Mouse (Mus musculus) forebrain, embryonic 15.5 days (tissue): ENCODE measurements around the gene Myh1. TPM values are rescaled to one million over a fixed set of nuclear protein-coding genes. Genes with fewer than 3 reads are reported as not detected.

Source experiments
- ATAC-seq: fragments of 200-750 bp; cut with Nextera tagmentation; replicated peaks from 2 replicates; pipeline ENCODE4 v1.8.0; 2017; ENCODE audit warnings: mild to moderate bottlenecking, moderate TSS enrichment, moderate library complexity
- H3K27ac ChIP-seq: fragments of 300-500 bp; sonication (generic); replicated peaks from 2 replicates; pipeline ENCODE4 v1.5.1; 2015; ENCODE audit warnings: mild to moderate bottlenecking, inconsistent platforms
- H3K27me3 ChIP-seq: fragments of 300-500 bp; sonication (generic); 2 replicates; pipeline ENCODE4 v1.6.1; 2015; ENCODE audit warnings: inconsistent platforms
- H3K36me3 ChIP-seq: fragments of 300-500 bp; sonication (generic); 2 replicates; pipeline ENCODE4 v1.6.1; 2015; ENCODE audit warnings: mild to moderate bottlenecking, inconsistent platforms
- H3K4me1 ChIP-seq: fragments of 300-500 bp; sonication (generic); 2 replicates; pipeline ENCODE4 v1.6.1; 2015; ENCODE audit warnings: inconsistent platforms
- H3K4me2 ChIP-seq: fragments of 300-500 bp; sonication (generic); replicated peaks from 2 replicates; pipeline ENCODE4 v1.6.1; 2015; ENCODE audit warnings: mild to moderate bottlenecking, inconsistent platforms
- H3K4me3 ChIP-seq: fragments of 300-500 bp; sonication (generic); 2 replicates; pipeline ENCODE4 v1.5.1; 2015; ENCODE audit warnings: mild to moderate bottlenecking, inconsistent platforms
- H3K9ac ChIP-seq: fragments of 300-500 bp; sonication (generic); replicated peaks from 2 replicates; pipeline ENCODE4 v1.6.1; 2015; ENCODE audit warnings: mild to moderate bottlenecking, inconsistent platforms
- H3K9me3 ChIP-seq: fragments of 300-500 bp; sonication (generic); 2 replicates; pipeline ENCODE4 v1.6.1; 2016; ENCODE audit warnings: inconsistent platforms
- WGBS: fragments of 180-500 bp; shearing (Covaris S2); methylation state at CpG from one replicate; pipeline ENCODE4 v1.1.7; 2015; ENCODE audit warnings: mixed read lengths; 5-methylcytosine and 5-hydroxymethylcytosine counted together
- polyA plus RNA-seq: library from polyadenylated mRNA; unstranded; fragments of >200 nt; fragmentation: Nextera tagmentation; extraction: Ambion mirVana; gene quantifications from 2 replicates; pipeline ENCODE4 v1.2.1, GENCODE M21; 2015

Myh1 gene
- polyA plus RNA-seq: 0.08 TPM in 2 replicates

GRCm38 (mm10) chr11:67199752-67200151 is at the start of gene Myh1:
Myh1 (plus strand) TSS chr11:67200052.
- no peaks in the 10 kb centered on the region for H3K36me3 ChIP-seq
- H3K9ac ChIP-seq: no peak within 1 kb of the TSS
- no peak within 1 kb of the TSS for H3K4me3 ChIP-seq
- H3K4me1 ChIP-seq: peaks cover 6% of the 10 kb centered on the region; the same call in 1 of the 2 replicates
- 72% methylated on average over 4 of the region's 4 CpGs for WGBS
- H3K4me2 ChIP-seq: no peak within 1 kb of the TSS
- no peak within 1 kb of the TSS for H3K27ac ChIP-seq
- no peaks in the 10 kb centered on the region for H3K27me3 ChIP-seq
- ATAC-seq: no peak
- H3K9me3 ChIP-seq: no peaks in the 10 kb centered on the region

- H3K4me1 ChIP-seq: no peaks in the 10 kb centered on the region
- H3K36me3 ChIP-seq: no peaks in the 10 kb centered on the region
- 73% methylated on average over 2 of the region's 2 CpGs for WGBS
- H3K9ac ChIP-seq: no peak overlapping the region
- no peak for ATAC-seq
- H3K9me3 ChIP-seq: no peaks in the 10 kb centered on the region
- H3K27ac ChIP-seq: no peak overlapping the region
- no peaks in the 10 kb centered on the region for H3K27me3 ChIP-seq
- no peak overlapping the region for H3K4me2 ChIP-seq
- no peak overlapping the region for H3K4me3 ChIP-seq
Measured at GRCm38 (mm10) chr11:67150237-67150636, 49.6 kb upstream of the Myh1 start.

- Histone ChIP-seq H3K4me2 (no peak overlapping the region), H3K4me3 (no peak overlapping the region), H3K27me3 (no peaks in the 10 kb centered on the region), H3K4me1 (no peaks in the 10 kb centered on the region), H3K27ac (no peak overlapping the region), H3K9me3 (no peaks in the 10 kb centered on the region), H3K36me3 (no peaks in the 10 kb centered on the region), H3K9ac (no peak overlapping the region)
- 65% methylated on average over 3 of the region's 3 CpGs for WGBS
- ATAC-seq: no peak
Measured at GRCm38 (mm10) chr11:67151159-67151558, 48.7 kb upstream of the Myh1 start.

- ATAC-seq: no peak
- no peaks in the 10 kb centered on the region for H3K36me3 ChIP-seq
Measured at GRCm38 (mm10) chr11:67151651-67152630, 47.9 kb upstream of the Myh1 start.

GRCm38 (mm10) chr11:67153123-67153522 is 46.7 kb upstream of the Myh1 start:
- Histone ChIP-seq H3K4me2 (no peak overlapping the region), H3K9me3 (no peaks in the 10 kb centered on the region), H3K4me1 (no peaks in the 10 kb centered on the region), H3K4me3 (no peak overlapping the region), H3K9ac (no peak overlapping the region), H3K27ac (no peak overlapping the region), H3K27me3 (no peaks in the 10 kb centered on the region), H3K36me3 (no peaks in the 10 kb centered on the region)
- WGBS: 0% methylated on average over 1 of the region's 1 CpGs
- ATAC-seq: peak; percentile 66; the same call in 1 of the 2 replicates

More at GRCm38 (mm10) chr11:67151651-67152630, 47.9 kb upstream of the Myh1 start:
- H3K4me3 ChIP-seq: no peak overlapping the region
- H3K4me1 ChIP-seq: no peaks in the 10 kb centered on the region
- WGBS: 53% methylated on average over 16 of the region's 16 CpGs
- no peak overlapping the region for H3K4me2 ChIP-seq
- H3K9ac ChIP-seq: no peak overlapping the region
- H3K27me3 ChIP-seq: no peaks in the 10 kb centered on the region
- no peak overlapping the region for H3K27ac ChIP-seq
- H3K9me3 ChIP-seq: no peaks in the 10 kb centered on the region

GRCm38 (mm10) chr11:67153843-67154242 is 46.0 kb upstream of the Myh1 start:
- WGBS: 62% methylated on average over 1 of the region's 1 CpGs
- H3K27ac ChIP-seq: no peak overlapping the region

GRCm38 (mm10) chr11:67155650-67156049 is 44.2 kb upstream of the Myh1 start:
- H3K4me2 ChIP-seq: no peak overlapping the region
- H3K4me3 ChIP-seq: no peak overlapping the region
- H3K9me3 ChIP-seq: no peaks in the 10 kb centered on the region
- no peak overlapping the region for H3K27ac ChIP-seq
- no peak overlapping the region for H3K9ac ChIP-seq
- H3K27me3 ChIP-seq: no peaks in the 10 kb centered on the region
- no peaks in the 10 kb centered on the region for H3K36me3 ChIP-seq
- no peak for ATAC-seq
- 90% methylated on average over 2 of the region's 2 CpGs for WGBS
- H3K4me1 ChIP-seq: no peaks in the 10 kb centered on the region

More at GRCm38 (mm10) chr11:67153843-67154242, 46.0 kb upstream of the Myh1 start:
- H3K9ac ChIP-seq: no peak overlapping the region
- no peaks in the 10 kb centered on the region for H3K27me3 ChIP-seq
- H3K4me2 ChIP-seq: no peak overlapping the region
- no peak for ATAC-seq
- no peaks in the 10 kb centered on the region for H3K4me1 ChIP-seq
- no peak overlapping the region for H3K4me3 ChIP-seq
- H3K36me3 ChIP-seq: no peaks in the 10 kb centered on the region
- no peaks in the 10 kb centered on the region for H3K9me3 ChIP-seq

GRCm38 (mm10) chr11:67160131-67160530 is 39.7 kb upstream of the Myh1 start:
- Histone ChIP-seq H3K4me1 (no peaks in the 10 kb centered on the region), H3K27me3 (no peaks in the 10 kb centered on the region), H3K9ac (no peak overlapping the region), H3K4me2 (no peak overlapping the region), H3K9me3 (no peaks in the 10 kb centered on the region), H3K4me3 (no peak overlapping the region), H3K27ac (no peak overlapping the region), H3K36me3 (no peaks in the 10 kb centered on the region)
- ATAC-seq: no peak
- WGBS: 84% methylated on average over 3 of the region's 3 CpGs

- WGBS: 76% methylated on average over 4 of the region's 4 CpGs
- H3K27ac ChIP-seq: no peak overlapping the region
- no peaks in the 10 kb centered on the region for H3K27me3 ChIP-seq
- no peak overlapping the region for H3K4me3 ChIP-seq
- H3K4me1 ChIP-seq: no peaks in the 10 kb centered on the region
- H3K4me2 ChIP-seq: no peak overlapping the region
- H3K36me3 ChIP-seq: no peaks in the 10 kb centered on the region
- H3K9ac ChIP-seq: no peak overlapping the region
- no peak for ATAC-seq
- H3K9me3 ChIP-seq: no peaks in the 10 kb centered on the region
Measured at GRCm38 (mm10) chr11:67163701-67164100, 36.2 kb upstream of the Myh1 start.

GRCm38 (mm10) chr11:67164851-67165250 is 35.0 kb upstream of the Myh1 start:
- no peaks in the 10 kb centered on the region for H3K9me3 ChIP-seq
- no peak overlapping the region for H3K27ac ChIP-seq
- no peak overlapping the region for H3K4me3 ChIP-seq
- WGBS: 75% methylated on average over 5 of the region's 5 CpGs
- ATAC-seq: no peak
- no peaks in the 10 kb centered on the region for H3K27me3 ChIP-seq
- no peak overlapping the region for H3K9ac ChIP-seq
- H3K4me2 ChIP-seq: no peak overlapping the region
- no peaks in the 10 kb centered on the region for H3K36me3 ChIP-seq
- no peaks in the 10 kb centered on the region for H3K4me1 ChIP-seq

- Histone ChIP-seq H3K27me3 (no peaks in the 10 kb centered on the region), H3K4me1 (no peaks in the 10 kb centered on the region), H3K27ac (no peak overlapping the region), H3K9ac (no peak overlapping the region), H3K36me3 (no peaks in the 10 kb centered on the region), H3K9me3 (no peaks in the 10 kb centered on the region), H3K4me3 (no peak overlapping the region), H3K4me2 (no peak overlapping the region)
- no peak for ATAC-seq
- WGBS: 61% methylated on average over 5 of the region's 5 CpGs
Measured at GRCm38 (mm10) chr11:67169301-67169700, 30.6 kb upstream of the Myh1 start.

- H3K4me3 ChIP-seq: no peak within 1 kb of the TSS
- H3K27ac ChIP-seq: no peak within 1 kb of the TSS
- no peaks in the 10 kb centered on the region for H3K4me1 ChIP-seq
- H3K36me3 ChIP-seq: no peaks in the 10 kb centered on the region
- H3K27me3 ChIP-seq: no peaks in the 10 kb centered on the region
- H3K4me2 ChIP-seq: no peak within 1 kb of the TSS
- no peak within 1 kb of the TSS for H3K9ac ChIP-seq
- no peaks in the 10 kb centered on the region for H3K9me3 ChIP-seq
- no peak for ATAC-seq
- 63% methylated on average over 14 of the region's 14 CpGs for WGBS
Measured at GRCm38 (mm10) chr11:67170727-67171126, 29.1 kb upstream of the Myh1 start, which contains the start of gene Myh2. Myh2 (plus strand) TSS chr11:67171027.
